Mouse (Mus musculus): ENCODE measurements at regions not wholly inside any gene's neighbourhood (a gene's known extent, or its start where the extent isn't known, plus 50 kb on each side); places are given as distances from the start of the nearest gene placed in this dataset.

DNA sequence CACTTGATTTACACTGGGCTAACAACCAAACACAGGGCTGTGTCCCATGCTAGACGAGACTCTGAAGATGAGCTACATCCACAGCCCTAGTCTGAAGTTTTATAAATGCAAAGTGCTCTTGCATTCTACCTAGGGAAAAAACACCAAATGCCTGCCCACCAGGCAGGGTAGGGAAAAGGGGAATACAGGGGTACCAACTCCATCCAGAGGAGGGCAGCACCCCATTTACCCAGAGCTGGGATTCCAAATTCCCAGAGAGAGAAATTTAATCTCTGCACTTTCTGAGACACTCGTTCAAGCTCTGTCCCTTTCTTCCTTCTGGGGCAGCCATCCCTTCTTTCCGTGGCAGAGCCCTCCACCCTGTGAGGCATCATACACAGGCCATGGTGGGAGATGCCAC, 66.8 kb upstream of the Hdhd5 start:
- TF ChIP-seq JUND (conservative IDR thresholded peaks at IDR 0.05; ENCODE audit: low read depth, low read length) (no peak), MAX (IDR thresholded peaks at IDR 0.05; ENCODE audit: low read length) (no peak), MAFK (IDR thresholded peaks at IDR 0.05; ENCODE audit: insufficient replicate concordance, low read length) (no peak), EP300 (IDR thresholded peaks at IDR 0.05; ENCODE audit: low read length) (no peak), BHLHE40 (IDR thresholded peaks at IDR 0.05; ENCODE audit: low read depth, low read length) (no peak), HCFC1 (IDR thresholded peaks at IDR 0.05; ENCODE audit: low read depth, low read length) (no peak)

Data from CH12.LX (cell line).